Mouse (Mus musculus): ENCODE data around the gene Gm7030. TPM values are rescaled to one million over a fixed set of nuclear protein-coding genes. Genes with fewer than 3 reads are reported as not detected.
"Not testable (repeated sequence)": the region's sequence is repeated elsewhere in the genome, so short reads cannot be mapped to it uniquely, and the experiment has no call there.

The Gm7030 gene
- polyA plus RNA-seq, 1 experiment: 0.81 TPM

- not testable (repeated sequence) for H3K9me3 ChIP-seq (replicated peaks; ENCODE audit: control insufficient read depth, insufficient read depth, low read length, poor library complexity, severe bottlenecking); H3K27ac ChIP-seq (ENCODE audit: insufficient read depth, low read length); H3K4me3 ChIP-seq (ENCODE audit: low read depth, low read length); H3K36me3 ChIP-seq (ENCODE audit: control insufficient read depth, insufficient read depth, low read length, poor library complexity, severe bottlenecking); H3K27me3 ChIP-seq (ENCODE audit: control insufficient read depth, insufficient read depth, low read length, poor library complexity, severe bottlenecking); H3K4me1 ChIP-seq (ENCODE audit: control insufficient read depth, insufficient read depth, low read length); H3K9ac ChIP-seq (ENCODE audit: low read depth, poor library complexity, severe bottlenecking)
- TF ChIP-seq CTCF (IDR thresholded peaks at IDR 0.05; ENCODE audit: low read depth, low read length): peak; percentile 32
Measured at GRCm38 (mm10) chr17:36113979-36114593, 15.1 kb downstream of the Gm7030 start.

GRCm38 (mm10) chr17:36111510-36111868, 17.7 kb downstream of the Gm7030 start:
- H3K9ac ChIP-seq (ENCODE audit: low read depth, poor library complexity, severe bottlenecking): peak overlapping the region; percentile 37
- not testable (repeated sequence) for H3K36me3 ChIP-seq (ENCODE audit: control insufficient read depth, insufficient read depth, low read length, poor library complexity, severe bottlenecking); H3K27ac ChIP-seq (ENCODE audit: insufficient read depth, low read length); H3K4me1 ChIP-seq (ENCODE audit: control insufficient read depth, insufficient read depth, low read length); H3K27me3 ChIP-seq (ENCODE audit: control insufficient read depth, insufficient read depth, low read length, poor library complexity, severe bottlenecking); H3K9me3 ChIP-seq (replicated peaks; ENCODE audit: control insufficient read depth, insufficient read depth, low read length, poor library complexity, severe bottlenecking)
- peak overlapping the region; percentile 73 for H3K4me3 ChIP-seq (ENCODE audit: low read depth, low read length)

GRCm38 (mm10) chr17:36110641-36111509, 18.4 kb downstream of the Gm7030 start:
- H3K4me1 ChIP-seq (ENCODE audit: control insufficient read depth, insufficient read depth, low read length); H3K27ac ChIP-seq (ENCODE audit: insufficient read depth, low read length); H3K27me3 ChIP-seq (ENCODE audit: control insufficient read depth, insufficient read depth, low read length, poor library complexity, severe bottlenecking); H3K9me3 ChIP-seq (replicated peaks; ENCODE audit: control insufficient read depth, insufficient read depth, low read length, poor library complexity, severe bottlenecking); H3K36me3 ChIP-seq (ENCODE audit: control insufficient read depth, insufficient read depth, low read length, poor library complexity, severe bottlenecking): not testable (repeated sequence)
- peak overlapping the region; percentile 37 for H3K9ac ChIP-seq (ENCODE audit: low read depth, poor library complexity, severe bottlenecking)
- H3K4me3 ChIP-seq (ENCODE audit: low read depth, low read length): peak overlapping the region; percentile 73
- TF ChIP-seq CTCF (IDR thresholded peaks at IDR 0.05; ENCODE audit: low read depth, low read length): peak; percentile 18

- not testable (repeated sequence) for H3K9me3 ChIP-seq (replicated peaks; ENCODE audit: control insufficient read depth, insufficient read depth, low read length, poor library complexity, severe bottlenecking); H3K36me3 ChIP-seq (ENCODE audit: control insufficient read depth, insufficient read depth, low read length, poor library complexity, severe bottlenecking); H3K4me1 ChIP-seq (ENCODE audit: control insufficient read depth, insufficient read depth, low read length); H3K27ac ChIP-seq (ENCODE audit: insufficient read depth, low read length); H3K4me3 ChIP-seq (ENCODE audit: low read depth, low read length); H3K27me3 ChIP-seq (ENCODE audit: control insufficient read depth, insufficient read depth, low read length, poor library complexity, severe bottlenecking)
- peak overlapping the region; percentile 37; the same call in 1 of the 2 replicates for H3K9ac ChIP-seq (ENCODE audit: low read depth, poor library complexity, severe bottlenecking)
Measured at GRCm38 (mm10) chr17:36110129-36110528, 19.1 kb downstream of the Gm7030 start.

- H3K27me3 ChIP-seq (ENCODE audit: control insufficient read depth, insufficient read depth, low read length, poor library complexity, severe bottlenecking); H3K36me3 ChIP-seq (ENCODE audit: control insufficient read depth, insufficient read depth, low read length, poor library complexity, severe bottlenecking); H3K4me1 ChIP-seq (ENCODE audit: control insufficient read depth, insufficient read depth, low read length); H3K9ac ChIP-seq (ENCODE audit: low read depth, poor library complexity, severe bottlenecking); H3K27ac ChIP-seq (ENCODE audit: insufficient read depth, low read length); H3K9me3 ChIP-seq (replicated peaks; ENCODE audit: control insufficient read depth, insufficient read depth, low read length, poor library complexity, severe bottlenecking); H3K4me3 ChIP-seq (ENCODE audit: low read depth, low read length): not testable (repeated sequence)
Measured at GRCm38 (mm10) chr17:36102091-36102490, 27.1 kb downstream of the Gm7030 start.

GRCm38 (mm10) chr17:36099603-36100002, 29.6 kb downstream of the Gm7030 start:
- not testable (repeated sequence) for H3K27me3 ChIP-seq (ENCODE audit: control insufficient read depth, insufficient read depth, low read length, poor library complexity, severe bottlenecking); H3K4me1 ChIP-seq (ENCODE audit: control insufficient read depth, insufficient read depth, low read length); H3K9ac ChIP-seq (ENCODE audit: low read depth, poor library complexity, severe bottlenecking); H3K4me3 ChIP-seq (ENCODE audit: low read depth, low read length); H3K27ac ChIP-seq (ENCODE audit: insufficient read depth, low read length); H3K36me3 ChIP-seq (ENCODE audit: control insufficient read depth, insufficient read depth, low read length, poor library complexity, severe bottlenecking); H3K9me3 ChIP-seq (replicated peaks; ENCODE audit: control insufficient read depth, insufficient read depth, low read length, poor library complexity, severe bottlenecking)

- TF ChIP-seq EP300 (IDR thresholded peaks at IDR 0.05; ENCODE audit: insufficient read depth, low read depth, low read length): no peak
- no peak for TF ChIP-seq CTCF (IDR thresholded peaks at IDR 0.05; ENCODE audit: low read depth, low read length)
- TF ChIP-seq POLR2A (IDR thresholded peaks at IDR 0.05; ENCODE audit: insufficient read depth, low read length): no peak
- Histone ChIP-seq H3K4me1 (ENCODE audit: control insufficient read depth, insufficient read depth, low read length) (no peaks in the 10 kb centered on the region), H3K36me3 (ENCODE audit: control insufficient read depth, insufficient read depth, low read length, poor library complexity, severe bottlenecking) (no peaks in the 10 kb centered on the region), H3K27me3 (ENCODE audit: control insufficient read depth, insufficient read depth, low read length, poor library complexity, severe bottlenecking) (no peaks in the 10 kb centered on the region), H3K4me3 (ENCODE audit: low read depth, low read length) (no peak overlapping the region), H3K27ac (ENCODE audit: insufficient read depth, low read length) (no peak overlapping the region), H3K9ac (ENCODE audit: low read depth, poor library complexity, severe bottlenecking) (no peak overlapping the region), H3K9me3 (replicated peaks; ENCODE audit: control insufficient read depth, insufficient read depth, low read length, poor library complexity, severe bottlenecking) (no peaks in the 10 kb centered on the region)
Measured at GRCm38 (mm10) chr17:36093936-36094335, 35.3 kb downstream of the Gm7030 start.

- H3K36me3 ChIP-seq (ENCODE audit: control insufficient read depth, insufficient read depth, low read length, poor library complexity, severe bottlenecking); H3K9me3 ChIP-seq (replicated peaks; ENCODE audit: control insufficient read depth, insufficient read depth, low read length, poor library complexity, severe bottlenecking); H3K27ac ChIP-seq (ENCODE audit: insufficient read depth, low read length); H3K4me1 ChIP-seq (ENCODE audit: control insufficient read depth, insufficient read depth, low read length); H3K4me3 ChIP-seq (ENCODE audit: low read depth, low read length); H3K9ac ChIP-seq (ENCODE audit: low read depth, poor library complexity, severe bottlenecking); H3K27me3 ChIP-seq (ENCODE audit: control insufficient read depth, insufficient read depth, low read length, poor library complexity, severe bottlenecking): not testable (repeated sequence)
Measured at GRCm38 (mm10) chr17:36092520-36092919, 36.7 kb downstream of the Gm7030 start.

- H3K36me3 ChIP-seq (ENCODE audit: control insufficient read depth, insufficient read depth, low read length, poor library complexity, severe bottlenecking); H3K27ac ChIP-seq (ENCODE audit: insufficient read depth, low read length); H3K4me1 ChIP-seq (ENCODE audit: control insufficient read depth, insufficient read depth, low read length); H3K4me3 ChIP-seq (ENCODE audit: low read depth, low read length); H3K27me3 ChIP-seq (ENCODE audit: control insufficient read depth, insufficient read depth, low read length, poor library complexity, severe bottlenecking); H3K9ac ChIP-seq (ENCODE audit: low read depth, poor library complexity, severe bottlenecking); H3K9me3 ChIP-seq (replicated peaks; ENCODE audit: control insufficient read depth, insufficient read depth, low read length, poor library complexity, severe bottlenecking): not testable (repeated sequence)
Measured at GRCm38 (mm10) chr17:36091933-36092332, 37.3 kb downstream of the Gm7030 start.
